In genomic region chr11:118362971-118363518, GRCm38 (mm10) we compare ENCODE assay signal across 8 mouse cellular contexts. TPM values are rescaled to one million over a fixed set of nuclear protein-coding genes. Genes with fewer than 3 reads are reported as not detected.
DNase-seq lines count a peak whose midpoint lies in the region; ATAC-seq lines count a peak whose summit lies in the region.

No protein-coding gene starts in this region.

- no peak overlapping the region for H3K4me3 ChIP-seq in hindbrain, embryonic 12.5 days
- H3K4me3 ChIP-seq in midbrain, embryonic 15.5 days = no peak overlapping the region

- H3K4me1 ChIP-seq in hindbrain, embryonic 12.5 days = peaks cover 15% of the 10 kb centered on the region
- H3K4me1 ChIP-seq in midbrain, embryonic 15.5 days = peaks cover 12% of the 10 kb centered on the region

- peak overlapping the region; percentile 10; the same call in 1 of the 2 replicates for H3K9ac ChIP-seq in hindbrain, embryonic 12.5 days
- no peak overlapping the region for H3K9ac ChIP-seq in midbrain, embryonic 15.5 days

- H3K4me2 ChIP-seq in hindbrain, embryonic 12.5 days (replicated peaks) = peak overlapping the region; percentile 19; the same call in 1 of the 2 replicates
- H3K4me2 ChIP-seq in midbrain, embryonic 15.5 days = peak overlapping the region; percentile 20; the same call in 1 of the 2 replicates

- H3K27ac ChIP-seq in hindbrain, embryonic 12.5 days = peak overlapping the region; percentile 56
- H3K27ac ChIP-seq in midbrain, embryonic 15.5 days = no peak overlapping the region

- H3K9me3 ChIP-seq in hindbrain, embryonic 12.5 days (replicated peaks) = no peaks in the 10 kb centered on the region
- no peaks in the 10 kb centered on the region for H3K9me3 ChIP-seq in midbrain, embryonic 15.5 days

- no peaks in the 10 kb centered on the region for H3K36me3 ChIP-seq in hindbrain, embryonic 12.5 days
- H3K36me3 ChIP-seq in midbrain, embryonic 15.5 days (replicated peaks) = no peaks in the 10 kb centered on the region

- no peak for ATAC-seq in hindbrain, embryonic 12.5 days (ENCODE audit: low FRiP score)
- no peak; the same call in 1 of the 2 replicates for ATAC-seq in midbrain, embryonic 15.5 days (replicated peaks)

- 12% methylated on average over 8 of the region's 8 CpGs for WGBS in hindbrain, embryonic 12.5 days
- 7% methylated on average over 8 of the region's 8 CpGs for WGBS in midbrain, embryonic 15.5 days

- H3K27me3 ChIP-seq in hindbrain, embryonic 12.5 days = no peaks in the 10 kb centered on the region
- no peaks in the 10 kb centered on the region for H3K27me3 ChIP-seq in midbrain, embryonic 15.5 days (replicated peaks)

- DNase-seq in urinary bladder, postnatal 14 days (ENCODE audit: low spot score) = peak; percentile 65
- no peak for DNase-seq in urinary bladder, postnatal 4 days (ENCODE audit: low spot score in 2 of 2)
- peak; percentile 70 for DNase-seq in forelimb bud, embryonic 11.5 days (ENCODE audit: low read depth, low spot score)
- DNase-seq in liver = peak; percentile 28
- no peak for DNase-seq in thymus, postnatal 14 days
- DNase-seq in layer of hippocampus, postnatal 25 days (ENCODE audit: extremely low spot score in 1 of 2, low spot score in 1 of 2) = no peak

RNA-seq across cellular contexts. Expression of gene Timp2, which starts 7.5 kb away (rescaled TPM):
- 66.2 and 68.3 TPM in 2 replicates for polyA plus RNA-seq in hindbrain, embryonic 12.5 days (2016; fragmentation: Nextera tagmentation; extraction: Ambion mirVana)
- 83.4 and 83.6 TPM in 2 replicates for polyA plus RNA-seq in midbrain, embryonic 15.5 days (2015; fragmentation: Nextera tagmentation; extraction: Ambion mirVana)
- total RNA-seq in layer of hippocampus, postnatal 25 days (2021) = 100 to 1,000 TPM; 183 to 222 TPM

RNA-seq across cellular contexts. Expression of gene Cep295nl, which starts 20.7 kb away (rescaled TPM):
- 0.43 and 0.48 TPM in 2 replicates for polyA plus RNA-seq in hindbrain, embryonic 12.5 days (2016; fragmentation: Nextera tagmentation; extraction: Ambion mirVana)
- 0.09 and 0.27 TPM in 2 replicates for polyA plus RNA-seq in midbrain, embryonic 15.5 days (2015; fragmentation: Nextera tagmentation; extraction: Ambion mirVana)
- total RNA-seq in layer of hippocampus, postnatal 25 days (2021) = under 1 TPM; 0.57 to 0.99 TPM

RNA-seq across cellular contexts. Expression of gene Lgals3bp, which starts 38.8 kb away (rescaled TPM):
- polyA plus RNA-seq in hindbrain, embryonic 12.5 days (2016; fragmentation: Nextera tagmentation; extraction: Ambion mirVana) = 2.3 and 3.3 TPM in 2 replicates
- polyA plus RNA-seq in midbrain, embryonic 15.5 days (2015; fragmentation: Nextera tagmentation; extraction: Ambion mirVana) = 5.1 and 6.7 TPM in 2 replicates
- total RNA-seq in layer of hippocampus, postnatal 25 days (2021) = 10 to 100 TPM; 13.5 to 14.2 TPM

RNA-seq across cellular contexts. Expression of gene Cant1, which starts 55.8 kb away (rescaled TPM):
- polyA plus RNA-seq in hindbrain, embryonic 12.5 days (2016; fragmentation: Nextera tagmentation; extraction: Ambion mirVana) = 28.4 and 31.3 TPM in 2 replicates
- 30.6 and 35.1 TPM in 2 replicates for polyA plus RNA-seq in midbrain, embryonic 15.5 days (2015; fragmentation: Nextera tagmentation; extraction: Ambion mirVana)
- total RNA-seq in layer of hippocampus, postnatal 25 days (2021) = 10 to 100 TPM; 38.7 to 39.0 TPM

Comparison
In these comparisons a context has a peak if more than half of its experiments do, and no peak if none do; other contexts are left out.
1. DNase-seq: peak in urinary bladder, postnatal 14 days (single experiment), forelimb bud, embryonic 11.5 days (single experiment) and liver (single experiment); none in urinary bladder, postnatal 4 days (0 of 2), thymus, postnatal 14 days (single experiment) and layer of hippocampus, postnatal 25 days (0 of 2).